Mouse (Mus musculus) limb, embryonic 14.5 days (tissue): ENCODE results near the gene Ncstn. TPM values are rescaled to one million over a fixed set of nuclear protein-coding genes. Genes with fewer than 3 reads are reported as not detected.
A peak's percentile ranks its signal among the peaks of the same experiment; 100 is the strongest.

ENCODE experiments used
- ATAC-seq: fragments of 200-750 bp; cut with Nextera tagmentation; 2 replicates; pipeline ENCODE4 v1.8.0; 2017; ENCODE audit warnings: low read depth, moderate number of reproducible peaks, moderate TSS enrichment; ENCODE audit not compliant: low FRiP score
- DNase-seq: peaks from one replicate; pipeline ENCODE4 v3.0.0-alpha.2; 2015; ENCODE audit warnings: low spot score
- H3K27ac ChIP-seq: fragments of 300-500 bp; sonication (generic); replicated peaks from 2 replicates; pipeline ENCODE4 v1.5.1; 2014; ENCODE audit warnings: low read depth, mild to moderate bottlenecking, low read length, moderate library complexity, mixed read lengths
- H3K27me3 ChIP-seq: fragments of 300-500 bp; sonication (generic); 2 replicates; pipeline ENCODE4 v1.6.1; 2014; ENCODE audit warnings: low read length, mixed read lengths; ENCODE audit not compliant: control insufficient read depth, insufficient read depth
- H3K36me3 ChIP-seq: fragments of 300-500 bp; sonication (generic); 2 replicates; pipeline ENCODE4 v1.6.1; 2014; ENCODE audit warnings: mild to moderate bottlenecking, low read length, moderate library complexity, mixed read lengths; ENCODE audit not compliant: control insufficient read depth, insufficient read depth
- H3K4me1 ChIP-seq: fragments of 300-500 bp; sonication (generic); 2 replicates; pipeline ENCODE4 v1.6.1; 2014; ENCODE audit warnings: antibody characterized with exemption, low read length, mixed read lengths; ENCODE audit not compliant: control insufficient read depth, insufficient read depth
- H3K4me2 ChIP-seq: fragments of 300-500 bp; sonication (generic); replicated peaks from 2 replicates; pipeline ENCODE4 v1.6.1; 2014; ENCODE audit warnings: low read depth, mild to moderate bottlenecking, low read length, moderate library complexity; ENCODE audit not compliant: severe bottlenecking
- H3K4me3 ChIP-seq: fragments of 300-500 bp; sonication (generic); replicated peaks from 2 replicates; pipeline ENCODE4 v1.5.1; 2014; ENCODE audit warnings: low read length
- H3K9ac ChIP-seq: fragments of 300-500 bp; sonication (generic); 2 replicates; pipeline ENCODE4 v1.6.1; 2014; ENCODE audit warnings: mild to moderate bottlenecking, low read depth, low read length, moderate library complexity; ENCODE audit not compliant: severe bottlenecking
- H3K9me3 ChIP-seq: fragments of 300-500 bp; sonication (generic); 2 replicates; pipeline ENCODE4 v1.6.1; 2016; ENCODE audit warnings: low read length; ENCODE audit not compliant: control insufficient read depth
- POLR2A ChIP-seq: fragments of 200-500 bp; IDR thresholded peaks from 2 replicates; pipeline ENCODE4 v1.8.0; 2012; ENCODE audit warnings: inconsistent platforms, mild to moderate bottlenecking, moderate library complexity, borderline replicate concordance; ENCODE audit not compliant: insufficient read depth, insufficient read length; ENCODE audit errors: extremely low read depth
- WGBS: fragments of 180-500 bp; shearing (Covaris S2); extraction: QIAGEN DNeasy Blood & Tissue Kit; methylation state at CpG from one replicate; pipeline ENCODE4 v1.1.7; 2014; 5-methylcytosine and 5-hydroxymethylcytosine counted together
- polyA plus RNA-seq, 2 experiments: library from polyadenylated mRNA; depleted of rRNA in 1 of 2; stranded (reverse) in 1 of 2; unstranded in 1 of 2; fragments of >200 nt; fragmentation: Nextera tagmentation in 1 of 2; extraction: Ambion mirVana in 1 of 2; gene quantifications; 2 replicates each; pipeline versions ENCODE4 v1.2.1 to v1.2.3; 2012 to 2014

Gene Ncstn
- polyA plus RNA-seq, 2 experiments = 98.4 to 137 TPM

DNA sequence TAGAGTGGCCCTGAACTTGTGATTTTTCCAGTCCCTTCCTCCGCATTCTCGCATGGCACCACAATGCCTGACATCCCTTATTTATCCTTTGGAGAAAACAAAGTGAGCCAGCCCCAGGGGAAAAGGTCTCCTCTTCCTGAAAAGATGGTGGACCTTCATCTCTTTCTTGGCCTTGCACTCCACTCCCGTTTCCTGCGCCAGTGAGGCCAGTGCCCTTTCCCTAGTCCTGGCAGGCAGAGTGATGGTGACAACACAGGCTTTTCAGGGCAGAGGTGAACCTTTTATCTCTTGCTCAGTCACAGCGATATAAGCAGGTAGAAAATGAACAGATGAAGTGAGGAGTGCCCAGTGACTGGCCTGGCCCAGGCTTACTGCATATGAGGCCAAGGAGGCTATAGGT lies 44.9 kb upstream of the Ncstn start:
- H3K27ac ChIP-seq = no peak overlapping the region

GRCm38 (mm10) chr1:172126376-172127347 lies 44.1 kb upstream of the Ncstn start, which contains the start of gene Pex19:
Gene Pex19, plus strand, starts transcription at chr1:172126755.
- no peak within 1 kb of the TSS for H3K27ac ChIP-seq
- peaks cover 54% of the 10 kb centered on the region for H3K36me3 ChIP-seq

More for the DNA sequence above, 44.9 kb upstream of the Ncstn start:
- Histone ChIP-seq H3K27me3 (no peaks in the 10 kb centered on the region), H3K4me2 (peak overlapping the region; percentile 62), H3K4me1 (peaks cover 5% of the 10 kb centered on the region; the same call in 1 of the 2 replicates), H3K4me3 (peak overlapping the region; percentile 65), H3K36me3 (peaks cover 55% of the 10 kb centered on the region), H3K9ac (peak overlapping the region; percentile 75), H3K9me3 (no peaks in the 10 kb centered on the region)
- no peak for DNase-seq
- TF ChIP-seq POLR2A = no peak
- no peak for ATAC-seq
- WGBS = 51% methylated on average over 5 of the region's 5 CpGs

GRCm38 (mm10) chr1:172124572-172124971 lies 42.0 kb upstream of the Ncstn start:
- Histone ChIP-seq H3K9ac (no peak overlapping the region), H3K4me3 (no peak overlapping the region), H3K4me1 (peaks cover 5% of the 10 kb centered on the region; the same call in 1 of the 2 replicates), H3K27me3 (no peaks in the 10 kb centered on the region), H3K27ac (no peak overlapping the region), H3K36me3 (peaks cover 56% of the 10 kb centered on the region), H3K4me2 (no peak overlapping the region), H3K9me3 (no peaks in the 10 kb centered on the region)
- DNase-seq (no peak), ATAC-seq (no peak)
- no peak for TF ChIP-seq POLR2A
- WGBS = 86% methylated on average over 6 of the region's 6 CpGs

More at GRCm38 (mm10) chr1:172126376-172127347, 44.1 kb upstream of the Ncstn start, which contains the start of gene Pex19:
- peak within 1 kb of the TSS; percentile 75 for H3K9ac ChIP-seq
- peak; percentile 97 for ATAC-seq
- H3K4me2 ChIP-seq = peak within 1 kb of the TSS; percentile 62
- no peaks in the 10 kb centered on the region for H3K9me3 ChIP-seq
- no peak for TF ChIP-seq POLR2A
- peak within 1 kb of the TSS; percentile 65 for H3K4me3 ChIP-seq
- no peaks in the 10 kb centered on the region for H3K27me3 ChIP-seq
- H3K4me1 ChIP-seq = peaks cover 5% of the 10 kb centered on the region; the same call in 1 of the 2 replicates
- WGBS = under 1% methylated on average over 42 of the region's 42 CpGs
- DNase-seq = peak; percentile 94

- no peaks in the 10 kb centered on the region for H3K9me3 ChIP-seq
- no peak overlapping the region for H3K9ac ChIP-seq
- no peak for DNase-seq
- no peaks in the 10 kb centered on the region for H3K27me3 ChIP-seq
- H3K27ac ChIP-seq = no peak overlapping the region
- H3K36me3 ChIP-seq = peaks cover 61% of the 10 kb centered on the region
- 78% methylated on average over 2 of the region's 2 CpGs for WGBS
- TF ChIP-seq POLR2A = no peak
- H3K4me3 ChIP-seq = no peak overlapping the region
- no peak for ATAC-seq
- peaks cover 4% of the 10 kb centered on the region; the same call in 1 of the 2 replicates for H3K4me1 ChIP-seq
- H3K4me2 ChIP-seq = no peak overlapping the region
Measured at GRCm38 (mm10) chr1:172122671-172123070, 40.1 kb upstream of the Ncstn start.

DNA sequence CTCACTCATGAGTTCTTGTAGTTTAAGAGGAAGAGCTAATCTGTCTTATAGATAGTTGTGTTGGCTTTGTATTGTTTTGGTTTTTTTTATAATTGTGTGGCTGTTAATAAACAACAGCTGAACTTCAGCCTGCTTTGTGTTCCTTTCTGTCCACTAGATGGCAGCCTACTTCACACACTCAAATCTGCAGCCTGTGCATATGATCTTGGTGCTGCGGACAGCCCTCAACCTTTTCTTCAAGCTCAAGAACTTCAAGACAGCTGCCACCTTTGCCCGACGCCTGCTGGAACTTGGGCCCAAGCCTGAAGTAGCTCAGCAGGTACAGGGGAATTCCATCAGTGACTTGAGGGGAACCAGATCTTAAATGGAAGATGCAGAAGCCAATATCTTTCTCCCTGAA lies 37.1 kb upstream of the Ncstn start:
- H3K4me1 ChIP-seq = no peaks in the 10 kb centered on the region
- TF ChIP-seq POLR2A = no peak
- H3K27ac ChIP-seq = no peak overlapping the region
- 52% methylated on average over 3 of the region's 3 CpGs for WGBS
- H3K36me3 ChIP-seq = peaks cover 90% of the 10 kb centered on the region
- ATAC-seq = no peak
- H3K27me3 ChIP-seq = no peaks in the 10 kb centered on the region
- H3K4me2 ChIP-seq = no peak overlapping the region
- H3K9ac ChIP-seq = no peak overlapping the region
- no peak overlapping the region for H3K4me3 ChIP-seq
- DNase-seq = peak; percentile 55
- no peaks in the 10 kb centered on the region for H3K9me3 ChIP-seq
